Mouse (Mus musculus) MEL-GATA-1-ER (cell line): Measurements from ENCODE around the gene Hs3st4.

ENCODE experiments used
- DNase-seq: peaks from one replicate; pipeline ENCODE4 v3.0.0-alpha.2; 2012; ENCODE audit warnings: low read depth; ENCODE audit errors: extremely low read depth

The Hs3st4 gene

DNA sequence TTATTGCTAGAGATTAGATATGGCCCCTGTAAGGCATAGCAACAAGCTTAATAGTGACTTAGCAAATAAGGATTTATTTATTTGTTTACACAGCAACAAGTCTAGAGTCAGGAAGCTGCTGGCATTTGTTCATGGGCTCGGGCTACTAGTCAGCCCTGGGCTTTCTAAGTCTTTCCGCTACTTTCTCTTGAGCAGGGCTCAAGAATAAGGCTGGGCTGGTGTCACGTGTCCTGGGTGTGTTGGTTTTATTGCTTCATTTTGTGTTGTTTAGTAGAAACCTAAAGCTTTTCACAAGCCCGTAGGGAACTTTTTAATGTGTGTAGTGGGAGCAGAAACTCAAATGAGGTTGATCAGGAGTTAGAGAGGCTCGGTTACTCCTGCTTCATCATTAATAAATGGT, 153.5 kb downstream of the Hs3st4 start:
- DNase-seq = no peak

DNA sequence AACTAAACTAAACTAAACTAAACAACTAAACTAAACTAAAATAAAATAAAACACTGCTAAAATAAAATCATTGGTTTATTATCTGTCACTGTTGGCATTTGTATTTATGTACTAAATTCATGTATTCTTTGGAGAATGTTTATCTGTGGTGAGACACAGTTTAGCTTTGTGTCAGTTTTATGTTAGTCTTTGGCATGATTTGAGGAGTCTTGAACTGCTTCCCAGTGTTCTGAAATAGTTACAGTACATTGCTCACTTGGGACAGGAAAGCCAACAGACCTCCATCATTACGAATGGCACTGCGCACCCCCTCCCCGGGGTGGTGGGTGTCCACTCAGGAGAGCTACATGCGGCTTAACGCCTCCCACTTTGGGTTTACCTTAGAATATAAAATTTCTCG, 158.6 kb downstream of the Hs3st4 start:
- DNase-seq = no peak

DNA sequence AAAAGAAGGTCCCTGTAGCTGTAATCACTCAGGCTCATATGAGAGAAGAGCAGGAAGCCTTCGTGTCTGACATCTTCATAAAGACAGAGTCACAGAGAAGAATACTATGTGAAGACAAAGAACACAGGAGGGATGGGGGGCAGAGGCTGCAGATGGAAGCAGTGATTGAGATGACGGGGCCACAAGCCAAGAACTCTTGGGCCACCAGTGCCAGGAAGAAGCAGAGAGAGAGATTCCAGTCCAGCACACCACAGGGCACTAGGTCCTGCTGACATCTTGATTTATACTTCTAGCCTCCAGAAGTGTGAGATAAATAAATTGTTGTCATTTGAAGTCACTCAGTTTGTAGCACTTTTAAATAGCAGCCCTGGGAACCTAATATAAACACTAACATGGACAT, 168.2 kb downstream of the Hs3st4 start:
- no peak for DNase-seq

DNA sequence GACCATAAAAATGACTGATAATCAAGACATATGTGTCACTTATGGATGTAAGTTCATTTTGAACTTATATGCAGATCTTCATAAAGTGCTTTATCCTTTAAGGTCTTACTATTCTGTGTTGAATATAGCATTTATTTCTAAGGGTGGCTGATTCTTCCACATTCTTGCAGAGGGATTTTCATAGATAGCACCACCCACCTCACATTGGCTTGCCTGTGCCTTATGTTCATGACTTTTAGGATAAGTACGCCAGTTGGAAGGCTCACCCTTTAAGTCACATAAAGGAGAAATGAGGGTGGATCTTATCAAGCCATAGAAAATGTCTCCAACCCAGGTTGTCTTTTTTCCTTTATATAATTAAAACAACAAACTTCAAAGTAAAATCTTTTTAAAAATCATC, 180.6 kb downstream of the Hs3st4 start:
- DNase-seq = no peak

DNA sequence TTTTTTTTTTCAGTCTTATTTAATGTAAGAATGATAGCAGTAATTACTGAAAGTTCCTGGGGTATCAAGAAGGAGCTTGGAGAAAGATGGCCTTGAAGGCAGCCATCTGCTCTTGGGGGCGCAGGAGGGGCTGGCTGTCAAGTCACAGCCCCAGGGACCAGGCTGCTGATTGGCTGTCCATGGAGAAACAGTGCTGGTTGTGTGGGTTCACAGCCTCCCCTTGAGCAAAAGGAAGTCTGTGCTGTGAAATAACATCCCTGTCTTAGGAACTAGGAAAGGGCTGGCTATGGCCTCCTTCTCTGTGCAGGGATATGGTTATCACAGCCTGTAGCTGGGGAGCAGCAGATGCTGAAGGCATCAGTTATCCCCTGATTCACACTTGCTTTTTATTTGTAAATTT, 183.6 kb downstream of the Hs3st4 start:
- DNase-seq = no peak

DNA sequence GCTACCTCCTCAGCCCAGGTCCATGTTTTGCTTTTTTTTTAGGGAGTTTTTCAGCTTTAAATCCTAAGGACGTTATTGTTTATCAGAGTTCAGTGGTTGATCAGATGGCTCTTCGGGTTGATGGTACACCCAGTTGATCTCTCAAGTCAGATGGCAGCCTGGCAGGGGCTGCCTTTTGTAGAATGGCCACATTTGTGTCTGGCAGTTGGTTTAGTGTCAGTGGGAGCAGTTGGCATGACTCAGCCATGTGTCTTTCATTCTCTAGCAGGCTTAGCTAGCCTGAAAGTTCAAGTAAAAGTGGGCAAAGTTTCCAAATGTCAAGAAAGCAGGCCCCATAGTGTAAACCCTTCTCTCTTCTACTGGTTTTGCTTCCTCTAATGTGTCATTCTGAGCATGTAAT, 186.1 kb downstream of the Hs3st4 start:
- no peak for DNase-seq

DNA sequence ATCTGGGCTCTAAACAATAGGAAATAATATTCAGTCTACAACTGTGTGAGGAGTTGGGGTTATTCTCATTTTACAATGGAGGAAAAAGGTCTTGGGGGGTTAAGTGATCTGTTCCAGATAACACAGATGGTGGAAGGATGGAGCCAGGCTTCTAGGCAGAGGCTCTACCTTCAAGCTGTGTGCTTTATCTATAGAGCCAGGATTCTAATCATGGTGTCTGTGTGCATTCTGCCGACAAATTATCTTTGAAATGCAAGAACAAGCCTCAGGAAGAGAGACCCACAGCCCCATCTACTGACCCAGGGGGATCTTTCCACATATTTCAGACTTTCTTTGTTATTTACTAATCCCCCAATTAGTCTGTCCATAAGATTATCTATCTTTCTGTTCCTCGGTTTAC, 187.3 kb downstream of the Hs3st4 start:
- DNase-seq = no peak

DNA sequence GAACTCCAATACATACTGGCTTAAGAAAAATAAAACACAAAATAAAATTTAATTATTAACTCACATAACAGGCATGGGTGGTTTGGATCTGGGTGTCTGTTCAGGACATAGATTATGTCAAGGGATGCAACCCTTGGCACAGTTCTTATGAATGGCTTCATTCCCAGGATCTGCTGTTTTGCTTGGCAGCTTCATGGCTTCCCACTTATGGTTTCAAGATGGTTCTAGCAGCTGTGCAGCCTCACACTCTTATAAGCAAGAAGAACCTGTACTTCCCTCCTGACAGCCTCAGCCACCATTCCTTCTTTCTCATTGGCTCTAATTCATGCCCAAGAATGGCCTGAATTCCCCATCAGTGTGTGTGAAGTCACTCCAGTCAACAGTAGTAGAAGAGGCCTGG, 189.3 kb downstream of the Hs3st4 start:
- no peak for DNase-seq

DNA sequence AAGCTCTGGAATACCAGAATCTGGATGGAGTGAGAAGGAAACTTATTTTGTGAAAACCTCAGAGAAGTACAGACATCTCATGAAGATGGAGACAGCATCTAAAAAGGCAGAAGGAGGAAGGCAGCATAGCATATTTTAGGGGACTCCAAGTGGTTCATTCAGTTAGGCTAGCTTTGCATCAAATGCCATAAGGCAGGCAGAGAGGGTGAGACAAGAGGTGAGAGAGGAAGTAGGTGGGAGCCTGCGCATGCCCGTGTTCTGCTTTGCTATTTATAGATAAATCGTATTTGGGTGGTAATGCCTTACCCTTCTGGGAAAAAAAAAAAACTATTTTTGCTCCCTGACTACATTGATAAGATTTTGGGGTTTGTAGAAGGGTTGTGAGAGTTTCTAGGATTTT, 198.3 kb downstream of the Hs3st4 start:
- no peak for DNase-seq

DNA sequence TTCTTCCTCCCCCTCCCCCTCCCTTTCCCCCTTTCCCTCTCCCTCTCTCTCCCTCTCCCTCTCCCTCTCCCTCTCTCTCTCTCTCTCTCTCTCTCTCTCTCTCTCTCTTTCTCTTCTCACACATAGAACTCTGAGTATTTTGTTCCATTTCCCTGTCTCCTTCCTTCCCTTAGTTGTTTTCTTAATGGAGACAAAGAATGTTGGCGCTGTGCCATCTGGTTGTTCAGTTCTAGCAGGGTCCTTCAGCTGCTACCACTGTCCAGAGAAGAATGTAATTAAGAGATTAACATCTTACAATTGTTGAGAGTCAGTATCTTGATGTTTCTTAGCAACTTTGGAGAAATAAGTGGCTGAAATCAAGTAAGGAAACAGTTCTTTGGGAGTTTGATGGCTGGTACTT, 202.0 kb downstream of the Hs3st4 start:
- no peak for DNase-seq

DNA sequence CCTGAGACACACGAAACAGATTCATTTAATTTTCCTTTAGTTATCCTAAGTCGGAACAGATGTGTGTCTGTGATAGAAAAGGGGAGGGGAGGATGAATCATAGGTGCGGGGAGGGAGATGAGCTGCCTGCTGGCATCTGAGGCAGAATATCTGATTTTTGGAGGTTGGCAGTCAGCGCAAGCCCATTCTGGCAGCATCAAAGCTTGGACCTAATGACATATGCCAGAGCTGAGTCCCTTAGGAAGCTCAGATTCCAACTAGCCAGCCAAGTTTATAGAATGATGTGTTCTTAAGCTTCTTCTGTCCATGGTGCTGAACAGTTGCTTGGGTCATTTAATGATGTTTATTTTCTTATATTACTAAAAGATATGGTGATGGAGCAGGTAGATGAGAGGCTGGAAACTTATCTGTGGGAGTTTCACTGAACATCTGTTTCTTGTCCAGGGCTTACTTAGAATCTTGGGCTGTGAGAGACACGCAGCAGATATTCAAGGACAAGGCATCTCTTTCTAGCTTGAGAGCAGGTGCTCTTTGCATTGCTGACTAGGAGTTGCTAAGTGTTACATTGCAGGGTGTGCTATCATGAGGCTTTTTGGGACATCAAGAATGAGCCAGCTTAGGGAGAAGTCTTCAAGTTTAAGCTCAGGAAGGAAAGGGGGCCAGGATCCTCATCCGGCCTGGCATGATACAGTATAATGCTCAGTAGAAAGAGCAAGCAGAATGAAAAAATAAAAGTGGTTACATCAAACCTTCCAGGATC, 216.3 kb downstream of the Hs3st4 start:
- no peak for DNase-seq

DNA sequence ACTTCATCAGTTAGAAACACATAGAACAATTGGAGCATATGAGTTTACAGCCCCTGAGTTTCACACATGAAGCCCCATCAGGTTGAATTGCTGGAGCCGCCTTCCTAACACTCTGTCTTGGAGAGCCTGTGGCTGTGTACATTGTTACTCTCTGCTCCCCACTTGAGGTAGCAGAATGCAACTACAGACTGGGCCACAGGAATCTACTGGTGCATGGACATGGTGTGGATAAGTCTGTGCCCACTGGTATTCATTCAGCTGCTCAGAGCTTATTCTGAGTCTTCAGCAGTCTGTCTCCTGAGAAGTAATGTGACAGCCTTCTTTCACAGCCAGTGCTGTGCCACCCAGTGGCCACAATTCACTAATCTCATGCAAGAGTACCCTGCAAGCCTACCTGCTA, 234.3 kb downstream of the Hs3st4 start:
- no peak for DNase-seq

DNA sequence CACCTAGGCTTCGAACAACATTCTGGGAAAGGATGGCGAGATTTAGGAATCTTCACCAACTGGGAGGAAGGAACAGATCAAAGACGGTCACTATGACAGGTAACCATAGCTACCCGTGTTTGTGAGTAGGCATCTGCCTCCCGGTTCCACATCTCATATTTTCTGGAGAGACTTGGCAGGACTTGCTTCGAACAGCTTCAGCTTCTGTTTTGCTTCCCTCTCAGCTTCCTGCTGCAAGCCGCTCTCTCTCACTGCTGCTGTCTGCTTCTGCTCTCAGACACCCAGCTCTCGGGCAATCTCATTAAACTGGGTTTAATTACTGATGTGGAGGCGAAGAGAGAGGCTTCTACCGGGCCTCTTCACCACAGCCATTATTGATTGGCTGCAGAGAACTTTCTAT, 237.9 kb downstream of the Hs3st4 start:
- no peak for DNase-seq

DNA sequence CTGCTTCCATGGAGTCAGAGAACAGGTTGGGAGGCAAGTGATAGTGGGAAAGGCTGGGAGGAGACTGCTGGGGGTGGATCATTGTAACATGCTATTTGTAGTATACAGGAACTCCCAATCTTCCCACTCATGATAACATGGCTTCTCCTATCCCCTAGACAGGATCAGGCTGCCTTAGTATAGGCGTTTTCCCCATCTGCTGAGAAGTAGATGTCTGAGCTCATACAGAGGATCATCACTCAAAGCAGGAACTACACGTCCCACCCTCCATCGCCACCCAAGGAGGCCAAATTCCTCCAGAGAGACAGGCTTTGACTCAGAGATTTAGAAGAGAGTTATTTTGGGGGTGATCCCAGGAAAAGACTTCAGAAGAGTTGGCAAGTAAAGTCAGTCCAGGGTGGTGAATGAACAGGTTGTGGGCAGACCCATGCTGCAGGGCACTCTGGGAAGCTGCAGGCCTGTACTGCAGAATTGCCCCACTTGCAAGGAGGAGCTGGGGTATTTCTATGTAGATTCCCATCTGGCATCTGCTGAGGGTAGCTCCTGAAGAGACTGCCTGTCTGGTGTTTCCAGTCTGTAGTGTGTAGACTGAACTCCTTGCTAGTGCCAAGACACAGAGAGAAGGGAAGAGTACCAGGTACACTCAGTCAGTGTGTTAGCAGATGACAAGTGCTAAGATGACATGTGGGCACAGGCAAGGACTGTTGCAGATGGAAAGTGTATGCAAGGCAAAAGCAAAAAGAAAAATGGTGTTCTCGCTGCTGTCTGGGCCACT, 255.4 kb downstream of the Hs3st4 start:
- DNase-seq = no peak

DNA sequence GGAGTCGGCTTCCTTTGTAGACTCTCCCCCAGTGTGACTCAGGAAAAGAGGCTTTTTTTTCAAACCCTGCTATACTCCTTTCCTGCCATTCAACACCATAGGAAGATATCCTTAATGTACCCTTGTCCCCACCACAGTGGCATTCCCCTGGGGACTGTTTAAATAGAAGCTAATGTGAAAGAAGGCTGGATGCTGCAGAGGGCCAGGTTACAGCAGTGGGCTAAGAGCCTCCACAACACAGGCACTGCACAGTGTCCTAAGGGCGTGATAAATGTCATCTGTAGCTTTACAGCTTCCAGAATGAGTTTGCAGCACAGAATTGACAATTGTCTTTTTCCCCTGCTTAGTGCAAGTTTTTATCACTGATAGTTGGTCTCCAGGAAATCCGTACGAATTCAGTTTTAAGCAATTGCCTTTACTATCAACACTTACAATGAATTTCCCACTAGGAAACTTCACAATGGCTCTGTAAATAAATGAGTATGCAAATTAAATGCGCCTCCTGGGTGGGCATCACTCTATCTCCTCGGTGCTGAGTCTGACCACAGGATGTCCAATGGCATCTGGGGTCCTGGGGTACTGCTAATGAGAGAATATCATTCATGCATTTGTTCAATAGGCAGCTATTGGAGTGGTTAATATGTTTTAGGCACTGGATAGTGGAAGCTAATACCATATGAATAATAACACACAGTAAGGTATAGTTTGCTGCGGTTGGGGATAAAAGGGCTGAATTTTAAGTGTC, 257.4 kb downstream of the Hs3st4 start:
- no peak for DNase-seq

DNA sequence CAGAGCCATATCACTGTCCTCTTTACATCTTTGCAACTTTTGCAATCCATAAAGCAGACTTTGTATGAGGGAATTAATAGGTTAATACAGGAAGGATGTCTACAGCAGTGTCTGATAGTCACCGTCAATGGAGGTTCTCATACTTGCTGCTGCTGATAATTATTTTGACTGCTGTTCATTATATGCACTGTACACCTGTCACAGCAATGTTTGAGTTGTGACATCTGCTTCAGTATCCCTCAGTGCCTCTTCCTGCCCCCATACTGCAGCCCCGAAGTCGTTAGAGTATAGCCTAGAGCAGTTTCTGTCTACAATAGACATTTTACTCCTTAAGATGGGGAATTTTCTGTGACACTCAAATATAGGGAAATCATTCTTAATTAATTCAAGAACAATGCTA, 267.2 kb downstream of the Hs3st4 start:
- DNase-seq = no peak

DNA sequence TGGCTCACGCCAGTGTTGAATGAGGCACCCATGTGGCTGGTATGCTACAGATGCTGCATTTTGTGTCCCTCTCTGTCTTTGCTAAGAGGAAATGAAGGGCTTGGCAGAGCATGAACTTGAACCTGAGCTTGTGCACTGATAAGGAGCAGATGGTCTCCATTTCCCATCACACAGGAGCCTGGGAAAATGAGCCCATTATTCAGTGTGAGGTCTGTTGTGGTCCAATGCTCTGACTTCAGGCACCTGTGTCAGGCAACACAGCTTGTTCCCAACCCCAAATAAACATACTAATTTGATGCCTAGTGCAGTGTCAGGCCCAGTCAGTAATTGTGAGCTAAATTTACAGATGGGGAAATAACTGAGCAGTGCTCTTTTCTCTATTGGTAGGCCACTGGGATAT, 267.9 kb downstream of the Hs3st4 start:
- DNase-seq = no peak

DNA sequence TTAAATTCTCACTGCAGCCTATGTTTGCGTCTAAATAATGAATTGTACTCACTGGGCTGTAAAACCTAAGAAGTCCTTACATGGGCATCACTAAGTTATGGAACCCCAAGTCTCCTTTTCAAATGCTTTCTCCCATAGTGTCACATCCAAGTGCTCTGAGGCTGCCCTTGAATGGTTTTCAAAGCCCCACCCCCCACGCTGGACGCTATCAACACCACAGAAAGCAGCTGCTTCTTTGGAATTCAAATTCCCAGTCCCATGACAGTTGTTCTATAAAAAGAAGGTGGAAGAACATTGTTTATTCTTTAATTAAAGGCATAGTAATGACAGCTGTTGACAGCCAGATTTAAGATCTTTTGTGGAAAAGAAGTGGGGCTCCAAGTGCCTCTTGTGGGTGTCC, 275.8 kb downstream of the Hs3st4 start:
- DNase-seq = no peak

DNA sequence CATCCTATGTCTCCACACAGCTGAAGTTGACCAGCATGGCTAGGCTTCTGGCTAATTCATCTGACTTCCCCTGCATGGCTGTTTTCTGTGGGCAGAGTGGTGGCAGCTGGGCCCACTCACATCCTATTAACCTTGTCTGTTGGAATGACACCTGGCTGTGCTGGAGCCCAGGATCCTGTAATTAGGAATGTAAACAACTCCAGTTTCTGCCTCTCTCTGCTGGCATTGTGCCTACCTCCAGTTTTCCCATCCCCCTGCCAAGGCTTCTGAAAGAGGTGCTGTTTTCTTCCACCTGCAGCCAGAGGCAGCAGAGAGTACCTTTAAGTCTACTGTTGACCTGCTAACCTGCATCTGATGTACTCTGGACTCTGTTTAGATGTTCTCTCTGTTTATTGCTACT, 288.1 kb downstream of the Hs3st4 start:
- DNase-seq = no peak

DNA sequence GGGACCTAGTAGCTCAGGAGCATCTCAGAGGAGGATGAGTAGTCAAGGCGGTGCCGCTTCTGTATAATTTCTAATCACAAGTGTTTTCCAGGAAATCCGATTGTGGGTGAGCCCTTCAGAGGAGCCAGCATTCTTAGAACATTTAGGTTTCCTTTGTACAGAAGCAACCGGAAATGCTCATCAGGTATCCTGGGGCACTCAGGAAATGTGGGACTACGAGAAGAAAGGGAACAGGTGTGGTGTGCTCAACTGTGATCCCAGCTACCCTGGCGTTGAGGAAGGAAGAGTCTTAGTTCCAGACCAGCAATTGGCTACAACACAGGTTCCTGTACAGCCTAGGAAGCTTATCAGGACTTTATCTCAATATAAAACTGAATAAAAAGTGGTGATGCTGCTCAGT, 307.2 kb downstream of the Hs3st4 start:
- DNase-seq = no peak

DNA sequence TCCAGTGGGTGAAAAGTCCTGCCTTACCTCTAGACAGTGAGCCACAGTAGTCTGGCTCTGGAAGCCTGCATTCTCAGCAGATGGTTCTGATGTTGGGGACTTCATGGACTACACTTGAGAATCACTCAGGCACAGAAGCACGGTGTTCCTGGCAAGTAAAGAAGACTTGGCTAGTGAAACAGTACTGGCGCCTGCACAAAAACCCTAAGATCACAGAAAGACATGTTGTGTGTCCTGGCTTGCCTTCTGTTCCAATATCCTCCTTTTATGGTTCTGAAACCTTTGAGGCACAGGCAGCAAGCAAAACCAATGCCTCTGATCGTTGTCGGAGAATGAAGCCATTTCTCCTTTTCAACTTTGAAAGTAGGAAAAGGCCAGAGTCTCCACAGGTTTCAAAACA, 336.8 kb downstream of the Hs3st4 start:
- DNase-seq = no peak

DNA sequence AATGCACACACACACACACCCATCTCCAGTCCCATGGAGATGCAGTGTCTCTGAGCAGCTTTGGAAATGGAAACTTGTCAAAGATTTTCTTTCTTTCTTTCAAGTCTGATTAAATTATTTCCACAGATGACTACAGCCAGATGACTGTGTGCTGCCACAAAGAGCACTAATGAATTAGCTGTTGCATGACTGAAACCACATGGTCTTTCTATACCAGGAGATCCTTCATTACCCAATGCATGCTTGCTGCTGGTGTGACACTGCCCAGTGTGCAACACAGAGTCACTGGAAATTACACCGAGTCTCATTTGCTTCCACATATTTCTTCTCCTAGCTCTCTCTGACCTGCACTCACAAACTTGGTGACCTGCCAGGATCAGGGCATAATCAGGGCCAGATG, 353.0 kb downstream of the Hs3st4 start:
- DNase-seq = no peak
